Mouse (Mus musculus): ENCODE data around the gene Gm21775. TPM values are rescaled to one million over a fixed set of nuclear protein-coding genes. Genes with fewer than 3 reads are reported as not detected.
"Not testable (repeated sequence)": the region's sequence is repeated elsewhere in the genome, so short reads cannot be mapped to it uniquely, and the experiment has no call there.

Gene Gm21775
- polyA plus RNA-seq (2015; fragmentation: Nextera tagmentation; extraction: Ambion mirVana), result not detected in 2 replicates

DNA sequence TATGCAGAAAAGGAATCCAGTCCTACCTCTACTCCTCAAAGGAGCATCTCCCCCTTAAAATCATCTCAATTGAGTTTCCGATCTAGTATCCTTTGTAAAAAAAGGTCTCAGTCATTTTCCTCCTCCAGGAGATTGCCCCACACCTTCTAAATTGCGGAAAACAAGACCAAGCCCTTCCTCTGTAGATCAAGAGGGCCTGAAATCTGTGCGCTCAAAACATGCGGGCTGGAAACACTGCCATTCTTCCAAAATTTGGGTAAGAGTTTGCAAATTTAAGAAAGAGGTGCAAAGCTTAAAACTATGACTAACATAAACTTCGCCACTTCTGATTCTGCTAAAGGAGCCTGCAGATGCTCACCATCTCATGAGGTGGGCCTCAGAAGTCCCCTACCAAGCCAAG is at the start of gene Gm21775:
Gene Gm21775 (plus strand): TSS at position 301 of the 400 bp plus-strand sequence.
- not testable (repeated sequence) for H3K27ac ChIP-seq (replicated peaks); H3K27me3 ChIP-seq; H3K4me2 ChIP-seq (replicated peaks); H3K36me3 ChIP-seq; H3K4me1 ChIP-seq; H3K9ac ChIP-seq; H3K9me3 ChIP-seq (replicated peaks); ATAC-seq (ENCODE audit: insufficient number of reproducible peaks, low FRiP score, low TSS enrichment, low read depth); H3K4me3 ChIP-seq (replicated peaks)
- WGBS, result 71% methylated on average over 4 of the region's 5 CpGs

GRCm38 (mm10) chrY:10535942-10536341 is 17.3 kb upstream of the Gm21775 start, which contains the start of gene Gm20737:
Gene Gm20737, minus strand, starts transcription at chrY:10536042.
- not testable (repeated sequence) for H3K27ac ChIP-seq (replicated peaks); H3K9me3 ChIP-seq (replicated peaks); H3K27me3 ChIP-seq; H3K4me3 ChIP-seq (replicated peaks); H3K4me1 ChIP-seq; ATAC-seq (ENCODE audit: insufficient number of reproducible peaks, low FRiP score, low TSS enrichment, low read depth); H3K36me3 ChIP-seq; H3K9ac ChIP-seq; H3K4me2 ChIP-seq (replicated peaks)

Other genes with a start within 250 kb of the Gm21775 start
- gene Gm20834, start 228.9 kb upstream of the Gm21775 start, polyA plus RNA-seq (2015; fragmentation: Nextera tagmentation; extraction: Ambion mirVana), result not detected in 2 replicates
- gene Gm28510, start 140.7 kb upstream of the Gm21775 start, polyA plus RNA-seq (2015; fragmentation: Nextera tagmentation; extraction: Ambion mirVana), result not detected in 2 replicates
- not detected in 2 replicates for gene Gm20737, start 17.4 kb upstream of the Gm21775 start, polyA plus RNA-seq (2015; fragmentation: Nextera tagmentation; extraction: Ambion mirVana)
- gene Gm21900, start 62.9 kb downstream of the Gm21775 start, polyA plus RNA-seq (2015; fragmentation: Nextera tagmentation; extraction: Ambion mirVana), result not detected in 2 replicates
- not detected in 2 replicates for gene Gm20777, start 199.0 kb downstream of the Gm21775 start, polyA plus RNA-seq (2015; fragmentation: Nextera tagmentation; extraction: Ambion mirVana)